Mouse (Mus musculus) heart, embryonic 12.5 days (tissue): ENCODE measurements around the gene Gpatch4. TPM values are rescaled to one million over a fixed set of nuclear protein-coding genes. Genes with fewer than 3 reads are reported as not detected.

Source experiments
- ATAC-seq: fragments of 200-750 bp; cut with Nextera tagmentation; 2 replicates; pipeline ENCODE4 v1.8.0; 2017; ENCODE audit warnings: moderate TSS enrichment, moderate library complexity; ENCODE audit not compliant: insufficient number of reproducible peaks, low FRiP score
- H3K27ac ChIP-seq: fragments of 300-500 bp; sonication (generic); 2 replicates; pipeline ENCODE4 v1.5.1; 2016; ENCODE audit warnings: mild to moderate bottlenecking, moderate library complexity; ENCODE audit not compliant: poor library complexity, severe bottlenecking
- H3K27me3 ChIP-seq: fragments of 300-500 bp; sonication (generic); replicated peaks from 2 replicates; pipeline ENCODE4 v1.6.1; 2016; ENCODE audit warnings: mild to moderate bottlenecking, moderate library complexity
- H3K36me3 ChIP-seq: fragments of 300-500 bp; sonication (generic); 2 replicates; pipeline ENCODE4 v1.6.1; 2016; ENCODE audit warnings: mild to moderate bottlenecking, moderate library complexity
- H3K4me1 ChIP-seq: fragments of 300-500 bp; sonication (generic); replicated peaks from 2 replicates; pipeline ENCODE4 v1.6.1; 2016; ENCODE audit warnings: mild to moderate bottlenecking
- H3K4me2 ChIP-seq: fragments of 300-500 bp; sonication (generic); 2 replicates; pipeline ENCODE4 v1.6.1; 2016; ENCODE audit warnings: mild to moderate bottlenecking, moderate library complexity
- H3K4me3 ChIP-seq: fragments of 300-500 bp; sonication (generic); 2 replicates; pipeline ENCODE4 v1.5.1; 2016; ENCODE audit warnings: mild to moderate bottlenecking
- H3K9ac ChIP-seq: fragments of 300-500 bp; sonication (generic); 2 replicates; pipeline ENCODE4 v1.6.1; 2016; ENCODE audit warnings: mild to moderate bottlenecking, moderate library complexity
- H3K9me3 ChIP-seq: fragments of 300-500 bp; sonication (generic); replicated peaks from 2 replicates; pipeline ENCODE4 v1.6.1; 2016; ENCODE audit warnings: mild to moderate bottlenecking, moderate library complexity
- WGBS: fragments of 180-500 bp; shearing (Covaris S2); methylation state at CpG from one replicate; pipeline ENCODE4 v1.1.7; 2016; 5-methylcytosine and 5-hydroxymethylcytosine counted together
- polyA plus RNA-seq: library from polyadenylated mRNA; unstranded; fragments of >200 nt; fragmentation: Nextera tagmentation; extraction: Ambion mirVana; gene quantifications from 2 replicates; pipeline ENCODE4 v1.2.1, GENCODE M21; 2016

Gpatch4 gene
- polyA plus RNA-seq, 1 experiment from 2014 or later = 19.2 TPM

DNA sequence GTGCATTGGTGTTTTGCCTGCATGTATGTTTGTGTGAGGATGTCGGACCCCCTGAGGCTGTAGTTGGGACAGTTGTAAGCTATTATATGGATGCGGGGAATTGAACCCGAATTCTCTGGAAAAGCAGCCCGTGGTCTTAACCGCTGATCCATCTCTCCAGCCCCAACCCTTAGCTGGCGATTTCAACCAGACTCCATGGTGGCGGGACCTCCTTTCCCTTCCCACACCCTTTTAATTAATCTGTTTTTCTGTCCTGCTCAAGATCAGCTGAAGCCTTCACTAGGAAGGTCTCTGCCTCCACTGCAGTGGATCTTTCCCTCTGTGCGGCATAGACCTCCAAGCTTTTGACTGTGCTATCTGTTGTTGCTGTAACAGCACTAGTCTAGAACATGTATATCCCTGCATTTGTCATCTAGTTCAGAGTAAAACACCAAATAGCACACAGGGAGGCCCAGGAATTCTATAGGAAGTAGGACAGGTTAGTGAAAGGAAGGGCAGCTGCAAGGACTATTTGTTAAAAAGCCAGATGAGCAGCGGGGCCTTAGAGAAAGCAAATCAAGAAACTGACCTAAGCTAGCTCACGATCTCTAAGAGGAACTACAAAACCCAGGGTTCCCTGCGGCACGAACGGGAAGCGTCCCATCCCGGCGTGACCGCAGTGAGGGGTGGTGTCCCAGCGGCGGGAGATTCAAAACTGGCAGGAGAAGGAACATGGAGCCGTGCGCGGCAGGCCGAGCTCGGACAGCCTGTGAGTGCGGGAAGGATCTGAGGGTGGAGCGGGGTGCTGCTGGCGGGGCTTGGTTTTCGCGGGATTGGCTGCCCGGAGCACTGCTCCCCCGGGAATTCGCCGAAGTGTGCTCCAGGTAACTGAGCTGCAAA, 38.7 kb downstream of the Gpatch4 start, which contains the start of gene Iqgap3:
TSS of gene Iqgap3 (plus strand) at position 627 of the 879 bp plus-strand sequence.
- H3K4me1 ChIP-seq = peaks cover 21% of the 10 kb centered on the region
- peak within 1 kb of the TSS; percentile 78 for H3K9ac ChIP-seq
- no peaks in the 10 kb centered on the region for H3K9me3 ChIP-seq
- H3K36me3 ChIP-seq = peaks cover 24% of the 10 kb centered on the region
- H3K27me3 ChIP-seq = 0 out of 2 replicates have a peak, but pooled peaks cover 4% of the 10 kb centered on the region
- H3K27ac ChIP-seq = peak within 1 kb of the TSS; percentile 13; the same call in 1 of the 2 replicates
- 18% methylated on average over 33 of the region's 33 CpGs for WGBS
- peak within 1 kb of the TSS; percentile 90 for H3K4me2 ChIP-seq
- peak; percentile 82 for ATAC-seq
- H3K4me3 ChIP-seq = peak within 1 kb of the TSS; percentile 87

DNA sequence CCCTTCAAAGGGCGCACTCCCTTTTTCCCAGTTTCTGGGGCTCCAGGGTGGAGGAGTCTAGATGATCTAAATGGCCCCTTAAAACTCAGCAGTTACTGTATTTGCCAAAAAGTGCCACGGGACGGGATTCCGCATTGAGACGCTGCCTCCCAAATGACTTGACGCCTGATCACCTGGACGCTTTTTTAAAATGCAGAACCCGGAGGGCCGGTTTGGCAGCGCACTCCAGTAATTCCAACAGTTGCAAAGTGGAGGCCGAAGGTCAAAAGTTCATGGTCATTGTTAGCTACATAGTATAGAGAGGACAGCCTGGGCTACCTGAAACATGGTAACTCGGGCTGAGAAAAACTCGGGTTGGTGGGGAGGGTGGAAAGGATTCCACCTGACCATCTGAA, 39.3 kb downstream of the Gpatch4 start:
- H3K4me3 ChIP-seq = peak overlapping the region; percentile 87
- ATAC-seq = peak; percentile 30; the same call in 1 of the 2 replicates
- H3K4me1 ChIP-seq = peaks cover 21% of the 10 kb centered on the region
- H3K27me3 ChIP-seq = 0 out of 2 replicates have a peak, but pooled peaks cover 4% of the 10 kb centered on the region
- WGBS = 2% methylated on average over 13 of the region's 13 CpGs
- H3K9ac ChIP-seq = peak overlapping the region; percentile 78
- H3K9me3 ChIP-seq = no peaks in the 10 kb centered on the region
- no peak overlapping the region for H3K27ac ChIP-seq
- peaks cover 28% of the 10 kb centered on the region for H3K36me3 ChIP-seq
- peak overlapping the region; percentile 90 for H3K4me2 ChIP-seq

DNA sequence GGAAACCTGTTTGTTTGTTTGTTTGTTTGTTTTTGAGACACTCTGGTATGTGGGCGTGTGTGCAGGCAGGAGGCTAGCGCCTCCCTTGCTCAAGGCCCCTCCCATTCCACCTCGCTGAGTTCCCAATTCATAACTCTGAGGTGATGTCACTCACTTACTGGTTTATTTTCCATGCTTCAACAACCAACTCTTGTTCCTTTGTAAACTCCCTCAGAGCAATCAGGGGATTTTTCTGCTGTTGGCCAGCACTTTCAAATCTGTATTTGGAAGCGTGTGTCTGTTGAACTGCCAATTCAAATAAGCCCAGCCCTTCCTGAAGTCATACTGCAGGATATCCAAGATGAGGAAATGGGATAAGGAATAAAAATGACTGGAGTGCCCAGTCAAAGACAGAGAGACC, 39.8 kb downstream of the Gpatch4 start:
- ATAC-seq = peak; percentile 66; the same call in 1 of the 2 replicates
- H3K27ac ChIP-seq = 0 out of 2 replicates have a peak overlapping the region, but pooled peaks have one; percentile 6
- peak overlapping the region; percentile 78 for H3K9ac ChIP-seq
- H3K27me3 ChIP-seq = 0 out of 2 replicates have a peak, but pooled peaks cover 4% of the 10 kb centered on the region
- H3K4me3 ChIP-seq = peak overlapping the region; percentile 87
- H3K4me2 ChIP-seq = peak overlapping the region; percentile 90
- WGBS = 10% methylated on average over 4 of the region's 4 CpGs
- peaks cover 21% of the 10 kb centered on the region for H3K4me1 ChIP-seq
- H3K9me3 ChIP-seq = no peaks in the 10 kb centered on the region
- H3K36me3 ChIP-seq = peaks cover 32% of the 10 kb centered on the region

DNA sequence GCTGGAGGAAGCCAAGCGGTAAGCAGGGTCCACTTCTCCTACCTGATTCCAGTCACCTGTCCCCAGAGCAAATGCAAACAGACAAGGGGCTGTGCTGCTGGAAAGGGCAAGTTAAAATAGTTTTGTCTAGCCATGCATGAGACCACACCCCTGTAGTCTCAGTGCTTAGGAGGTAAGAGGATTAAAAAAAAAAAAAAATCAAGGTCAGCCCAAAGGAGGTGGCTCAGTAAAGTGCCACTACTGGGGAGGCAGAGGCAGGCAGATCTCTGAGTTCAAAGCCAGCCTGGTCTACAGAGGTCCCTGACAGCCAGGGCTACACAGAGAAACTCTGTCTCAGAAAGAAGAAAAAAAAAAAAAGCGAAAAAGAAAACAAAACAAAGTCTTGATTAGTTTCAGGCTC, 41.1 kb downstream of the Gpatch4 start:
- no peak overlapping the region for H3K27ac ChIP-seq
- no peaks in the 10 kb centered on the region for H3K9me3 ChIP-seq
- H3K9ac ChIP-seq = no peak overlapping the region
- no peak overlapping the region for H3K4me2 ChIP-seq
- H3K36me3 ChIP-seq = peaks cover 45% of the 10 kb centered on the region
- no peak for ATAC-seq
- WGBS = 88% methylated on average over 2 of the region's 2 CpGs
- H3K4me1 ChIP-seq = peaks cover 21% of the 10 kb centered on the region
- H3K4me3 ChIP-seq = no peak overlapping the region
- H3K27me3 ChIP-seq = no peaks in the 10 kb centered on the region

DNA sequence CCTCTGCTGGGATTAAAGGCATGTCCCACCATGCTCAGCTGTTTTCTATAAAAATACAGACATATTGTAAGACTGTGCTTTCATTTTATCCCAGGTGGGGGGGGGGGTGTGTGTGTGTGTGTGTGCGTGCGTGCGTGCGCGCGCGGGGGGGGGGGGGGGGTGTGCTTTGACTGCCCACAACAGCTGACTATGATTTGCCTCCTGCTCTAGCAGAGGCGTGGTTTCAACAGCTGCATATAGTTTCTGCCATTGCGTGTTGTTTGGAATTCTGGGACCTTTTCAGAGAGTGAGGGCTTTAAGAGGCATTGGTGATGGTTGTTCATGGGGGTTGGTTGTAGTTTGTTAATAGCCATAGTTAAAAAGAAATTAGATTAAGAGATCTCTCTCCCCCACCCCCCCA, 42.6 kb downstream of the Gpatch4 start:
- no peaks in the 10 kb centered on the region for H3K27me3 ChIP-seq
- ATAC-seq = no peak
- H3K4me2 ChIP-seq = no peak overlapping the region
- H3K4me1 ChIP-seq = peaks cover 21% of the 10 kb centered on the region
- peaks cover 59% of the 10 kb centered on the region for H3K36me3 ChIP-seq
- no peak overlapping the region for H3K9ac ChIP-seq
- WGBS = 95% methylated on average over 9 of the region's 9 CpGs
- H3K9me3 ChIP-seq = no peaks in the 10 kb centered on the region
- H3K27ac ChIP-seq = no peak overlapping the region
- H3K4me3 ChIP-seq = no peak overlapping the region

DNA sequence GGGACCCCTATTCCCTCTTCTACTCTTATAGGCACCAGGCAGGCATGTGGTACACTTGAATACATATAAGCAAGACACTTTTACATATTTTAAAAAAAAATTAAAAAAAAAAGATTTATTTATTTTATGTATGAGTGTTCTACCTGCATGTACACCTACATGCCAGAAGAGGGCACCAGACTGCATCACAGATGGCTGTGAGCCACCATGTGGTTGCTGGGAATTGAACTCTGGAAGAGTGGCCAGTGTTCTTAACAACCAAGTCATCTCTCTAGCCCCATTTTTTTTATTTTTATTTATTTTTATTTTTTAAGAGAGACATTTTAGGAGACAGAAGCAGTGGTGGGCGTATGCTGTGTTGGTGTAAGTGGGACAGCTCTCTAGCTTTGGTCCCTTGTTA, 44.8 kb downstream of the Gpatch4 start:
- H3K36me3 ChIP-seq = peaks cover 82% of the 10 kb centered on the region
- no peak overlapping the region for H3K4me2 ChIP-seq
- peaks cover 9% of the 10 kb centered on the region for H3K4me1 ChIP-seq
- WGBS = 70% methylated on average over 1 of the region's 1 CpGs
- H3K27me3 ChIP-seq = no peaks in the 10 kb centered on the region
- H3K27ac ChIP-seq = no peak overlapping the region
- ATAC-seq = no peak
- no peaks in the 10 kb centered on the region for H3K9me3 ChIP-seq
- H3K9ac ChIP-seq = no peak overlapping the region
- H3K4me3 ChIP-seq = no peak overlapping the region

DNA sequence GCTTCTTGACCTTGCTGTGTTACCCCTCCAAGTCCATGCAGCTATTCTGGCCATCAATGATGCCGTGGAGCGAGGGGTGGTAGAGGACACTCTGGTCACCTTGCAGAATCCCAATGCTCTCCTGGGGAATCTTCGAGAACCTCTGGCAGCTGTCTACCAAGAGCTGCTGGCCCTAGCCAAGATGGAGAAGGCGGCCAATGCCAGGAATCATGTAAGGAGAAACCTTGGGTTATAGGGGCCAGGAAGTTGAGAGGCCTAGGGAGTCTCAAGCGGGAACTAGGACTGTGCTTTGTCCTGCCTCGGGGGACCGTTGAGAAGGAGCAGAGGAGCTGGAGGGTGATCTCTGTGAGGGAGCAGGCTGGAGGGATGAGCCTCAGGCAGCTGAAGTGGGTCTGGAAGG, 47.2 kb downstream of the Gpatch4 start:
- WGBS = 88% methylated on average over 7 of the region's 7 CpGs
- no peak for ATAC-seq
- H3K4me1 ChIP-seq = no peaks in the 10 kb centered on the region
- H3K27ac ChIP-seq = no peak overlapping the region
- no peaks in the 10 kb centered on the region for H3K9me3 ChIP-seq
- no peaks in the 10 kb centered on the region for H3K27me3 ChIP-seq
- no peak overlapping the region for H3K4me3 ChIP-seq
- no peak overlapping the region for H3K4me2 ChIP-seq
- peaks cover 96% of the 10 kb centered on the region for H3K36me3 ChIP-seq
- no peak overlapping the region for H3K9ac ChIP-seq

GRCm38 (mm10) chr3:88090616-88091015, 47.7 kb downstream of the Gpatch4 start:
- 90% methylated on average over 6 of the region's 6 CpGs for WGBS
- ATAC-seq = no peak
- H3K27ac ChIP-seq = no peak overlapping the region
- no peaks in the 10 kb centered on the region for H3K9me3 ChIP-seq
- H3K4me1 ChIP-seq = no peaks in the 10 kb centered on the region
- no peak overlapping the region for H3K4me2 ChIP-seq
- H3K4me3 ChIP-seq = no peak overlapping the region
- peaks cover 96% of the 10 kb centered on the region for H3K36me3 ChIP-seq
- no peak overlapping the region for H3K9ac ChIP-seq
- no peaks in the 10 kb centered on the region for H3K27me3 ChIP-seq

GRCm38 (mm10) chr3:88094126-88094525, 51.2 kb downstream of the Gpatch4 start:
- H3K4me2 ChIP-seq = no peak overlapping the region
- H3K9me3 ChIP-seq = no peaks in the 10 kb centered on the region
- 65% methylated on average over 5 of the region's 5 CpGs for WGBS
- no peak overlapping the region for H3K4me3 ChIP-seq
- no peaks in the 10 kb centered on the region for H3K27me3 ChIP-seq
- ATAC-seq = no peak
- H3K9ac ChIP-seq = no peak overlapping the region
- peaks cover 90% of the 10 kb centered on the region for H3K36me3 ChIP-seq
- H3K4me1 ChIP-seq = no peaks in the 10 kb centered on the region
- H3K27ac ChIP-seq = no peak overlapping the region

- H3K4me1 ChIP-seq = no peaks in the 10 kb centered on the region
- no peak for ATAC-seq
- peaks cover 86% of the 10 kb centered on the region for H3K36me3 ChIP-seq
- no peak overlapping the region for H3K27ac ChIP-seq
- H3K27me3 ChIP-seq = no peaks in the 10 kb centered on the region
- H3K9me3 ChIP-seq = no peaks in the 10 kb centered on the region
- WGBS = 63% methylated on average over 6 of the region's 6 CpGs
- H3K4me2 ChIP-seq = no peak overlapping the region
- H3K4me3 ChIP-seq = no peak overlapping the region
- no peak overlapping the region for H3K9ac ChIP-seq
Measured at GRCm38 (mm10) chr3:88097666-88098065, 54.8 kb downstream of the Gpatch4 start.

GRCm38 (mm10) chr3:88100251-88100650, 57.3 kb downstream of the Gpatch4 start:
- Histone ChIP-seq H3K4me2 (no peak overlapping the region), H3K9me3 (no peaks in the 10 kb centered on the region), H3K27me3 (no peaks in the 10 kb centered on the region), H3K4me1 (no peaks in the 10 kb centered on the region), H3K9ac (no peak overlapping the region), H3K36me3 (peaks cover 88% of the 10 kb centered on the region), H3K27ac (no peak overlapping the region), H3K4me3 (no peak overlapping the region)
- 71% methylated on average over 3 of the region's 3 CpGs for WGBS
- no peak for ATAC-seq
